Mouse (Mus musculus) brain, embryonic 14.5 days (tissue): ENCODE measurements at regions not wholly inside any gene's neighbourhood (a gene's known extent, or its start where the extent isn't known, plus 50 kb on each side); places are given as distances from the start of the nearest gene placed in this dataset.

ENCODE experiments used
- CTCF ChIP-seq: fragments of 200-500 bp; IDR thresholded peaks from 2 replicates; pipeline ENCODE4 v1.5.1; 2012; ENCODE audit warnings: inconsistent platforms, mild to moderate bottlenecking, moderate library complexity, borderline replicate concordance; ENCODE audit not compliant: insufficient read depth, insufficient read length; ENCODE audit errors: extremely low read depth
- POLR2A ChIP-seq: fragments of 200-500 bp; IDR thresholded peaks from 2 replicates; pipeline ENCODE4 v1.6.1; 2012; ENCODE audit warnings: mild to moderate bottlenecking, inconsistent platforms, borderline replicate concordance; ENCODE audit not compliant: poor library complexity, insufficient read depth, insufficient read length, severe bottlenecking; ENCODE audit errors: extremely low read depth

DNA sequence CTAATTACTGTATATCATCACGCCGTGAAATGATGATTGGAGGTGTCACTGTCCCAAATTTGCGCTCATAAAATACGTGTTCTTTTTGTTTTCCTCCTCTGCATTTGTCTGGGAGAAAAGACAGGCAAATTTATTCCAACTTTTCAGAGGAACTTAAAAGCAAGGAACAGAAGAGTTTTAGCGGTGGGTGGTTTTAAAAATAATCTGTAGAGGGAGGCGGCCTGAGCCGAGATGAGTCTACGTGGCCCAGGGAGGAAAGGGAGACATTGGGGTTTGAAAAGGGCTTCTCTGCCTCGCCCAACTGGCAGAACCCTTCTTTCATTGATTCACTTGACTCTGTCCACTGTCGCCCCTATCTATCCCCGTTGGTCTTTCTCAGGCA lies 68.4 kb downstream of the Dmrta2 start:
- no peak for TF ChIP-seq CTCF
- no peak for TF ChIP-seq POLR2A
